Mouse (Mus musculus) cerebellum, postnatal 36 days (tissue): ENCODE data around the gene Ddb2.
A peak's percentile ranks its signal among the peaks of the same experiment; 100 is the strongest.

Experiments
- DNase-seq, 2 experiments: peaks; one replicate each; pipeline ENCODE4 v3.0.0; 2021 to 2022; ENCODE audit warnings: mixed read lengths in 2 of 2

Gene Ddb2

GRCm38 (mm10) chr2:91236601-91237510, at the start of gene Ddb2:
TSS of gene Ddb2 (minus strand) at chr2:91236982.
- peak; percentile 85 to 94 for DNase-seq

GRCm38 (mm10) chr2:91285885-91286505, 49.2 kb upstream of the Ddb2 start:
- DNase-seq, result peak; percentile 89 to 90

GRCm38 (mm10) chr2:91284375-91285199, 47.8 kb upstream of the Ddb2 start:
- DNase-seq, result peak; percentile 78 to 81

GRCm38 (mm10) chr2:91283972-91284371, 47.2 kb upstream of the Ddb2 start:
- DNase-seq, result no peak

- DNase-seq, result no peak
Measured at GRCm38 (mm10) chr2:91281366-91281765, 44.6 kb upstream of the Ddb2 start.

GRCm38 (mm10) chr2:91279372-91279755, 42.6 kb upstream of the Ddb2 start:
- no peak for DNase-seq

GRCm38 (mm10) chr2:91278749-91279371, 42.1 kb upstream of the Ddb2 start:
- peak; percentile 68 to 73 for DNase-seq

GRCm38 (mm10) chr2:91269687-91270133, 32.9 kb upstream of the Ddb2 start:
- DNase-seq, result peak; percentile 76 to 79

GRCm38 (mm10) chr2:91268706-91269105, 31.9 kb upstream of the Ddb2 start:
- DNase-seq, result peak in 1 of 2 experiments; percentile 3

GRCm38 (mm10) chr2:91268042-91268441, 31.3 kb upstream of the Ddb2 start:
- no peak for DNase-seq

- peak; percentile 98 for DNase-seq
Measured at GRCm38 (mm10) chr2:91264711-91265681, 28.2 kb upstream of the Ddb2 start, which contains the start of gene Arfgap2. TSS of gene Arfgap2 (plus strand) at chr2:91264974.

GRCm38 (mm10) chr2:91263692-91264660, 27.2 kb upstream of the Ddb2 start:
- peak in 1 of 2 experiments; percentile 11 for DNase-seq

- peak in 1 of 2 experiments; percentile 13 for DNase-seq
Measured at GRCm38 (mm10) chr2:91259493-91259892, 22.7 kb upstream of the Ddb2 start.

GRCm38 (mm10) chr2:91258830-91259229, 22.0 kb upstream of the Ddb2 start:
- peak in 1 of 2 experiments; percentile 2 for DNase-seq

GRCm38 (mm10) chr2:91258054-91258453, 21.3 kb upstream of the Ddb2 start:
- peak; percentile 52 to 62 for DNase-seq

GRCm38 (mm10) chr2:91257126-91257980, 20.6 kb upstream of the Ddb2 start:
- peak; percentile 43 to 56 for DNase-seq

GRCm38 (mm10) chr2:91256256-91257125, 19.7 kb upstream of the Ddb2 start:
- peak; percentile 74 to 80 for DNase-seq

GRCm38 (mm10) chr2:91255661-91256150, 18.9 kb upstream of the Ddb2 start, which contains the start of gene Pacsin3:
TSS of gene Pacsin3 (plus strand) at chr2:91255954.
- DNase-seq, result peak; percentile 61 to 69
